Mouse (Mus musculus): ENCODE results near the gene Srp68.

GRCm38 (mm10) chr11:116255982-116256675, 17.9 kb downstream of the Srp68 start:
- peak; percentile 27 for TF ChIP-seq USF1 (IDR thresholded peaks at IDR 0.05; ENCODE audit: low read depth)
- TF ChIP-seq CTCF (IDR thresholded peaks at IDR 0.05; ENCODE audit: control insufficient read depth, insufficient read depth, insufficient read length) = no peak
- peak; percentile 76 for TF ChIP-seq MAX (IDR thresholded peaks at IDR 0.05)
- no peak for TF ChIP-seq MYOD1 (IDR thresholded peaks at IDR 0.05; ENCODE audit: control insufficient read depth, insufficient read length, low read depth)
- no peak for TF ChIP-seq CEBPB (IDR thresholded peaks at IDR 0.05; ENCODE audit: low read depth)
- no peak for TF ChIP-seq MYOG (IDR thresholded peaks at IDR 0.05; ENCODE audit: control insufficient read depth, extremely low read depth, insufficient read length)
- TF ChIP-seq FOSL1 (IDR thresholded peaks at IDR 0.05; ENCODE audit: insufficient read depth, low read length, poor library complexity, severe bottlenecking) = peak; percentile 55

Data from C2C12 (cell line).